Mouse (Mus musculus) embryonic fibroblast, embryonic 13.5 days (primary cell): ENCODE measurements at regions not wholly inside any gene's neighbourhood (a gene's known extent, or its start where the extent isn't known, plus 50 kb on each side); places are given as distances from the start of the nearest gene placed in this dataset.

Experiments
- H3K27ac ChIP-seq: 2 replicates; pipeline ENCODE4 v1.5.1; 2012; ENCODE audit warnings: low read length, control low read depth, inconsistent platforms; ENCODE audit not compliant: insufficient read depth
- H3K4me1 ChIP-seq: 2 replicates; pipeline ENCODE4 v1.6.1; 2011; ENCODE audit warnings: low read length; ENCODE audit not compliant: control insufficient read depth, insufficient read depth
- H3K4me3 ChIP-seq: 2 replicates; pipeline ENCODE4 v1.5.1; 2011; ENCODE audit warnings: mild to moderate bottlenecking, control low read depth, low read length; ENCODE audit not compliant: insufficient read depth
- CTCF ChIP-seq: IDR thresholded peaks from 2 replicates; pipeline ENCODE4 v1.5.1; 2011; ENCODE audit warnings: mild to moderate bottlenecking, control low read depth, low read length, moderate library complexity, borderline replicate concordance; ENCODE audit not compliant: insufficient read depth
- POLR2A ChIP-seq: IDR thresholded peaks from 2 replicates; pipeline ENCODE4 v1.6.1; 2011; ENCODE audit warnings: low read depth, mild to moderate bottlenecking, control low read depth, low read length, moderate library complexity

DNA sequence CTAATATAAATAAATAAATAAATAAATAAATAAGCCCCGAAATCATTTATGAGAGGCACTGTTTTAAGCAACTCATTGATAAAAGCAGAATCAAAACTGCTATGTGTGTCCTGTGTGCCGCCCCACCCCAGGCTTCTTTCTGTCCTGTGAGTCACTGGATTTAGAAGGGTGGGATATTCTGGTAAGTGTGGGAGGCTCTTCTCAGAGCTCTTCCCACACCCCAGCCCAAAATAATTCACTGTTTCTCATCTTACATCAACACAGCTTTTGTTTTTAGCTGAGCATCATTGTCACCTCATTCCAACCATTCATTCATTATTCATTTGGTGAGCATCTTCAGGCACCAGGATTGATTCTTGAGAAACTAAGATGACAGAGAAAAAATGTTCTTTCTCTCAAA lies 118.4 kb downstream of the Barx2 start:
- no peak overlapping the region for H3K4me3 ChIP-seq
- no peak overlapping the region for H3K27ac ChIP-seq
- TF ChIP-seq POLR2A (no peak), CTCF (no peak)
- no peaks in the 10 kb centered on the region for H3K4me1 ChIP-seq

DNA sequence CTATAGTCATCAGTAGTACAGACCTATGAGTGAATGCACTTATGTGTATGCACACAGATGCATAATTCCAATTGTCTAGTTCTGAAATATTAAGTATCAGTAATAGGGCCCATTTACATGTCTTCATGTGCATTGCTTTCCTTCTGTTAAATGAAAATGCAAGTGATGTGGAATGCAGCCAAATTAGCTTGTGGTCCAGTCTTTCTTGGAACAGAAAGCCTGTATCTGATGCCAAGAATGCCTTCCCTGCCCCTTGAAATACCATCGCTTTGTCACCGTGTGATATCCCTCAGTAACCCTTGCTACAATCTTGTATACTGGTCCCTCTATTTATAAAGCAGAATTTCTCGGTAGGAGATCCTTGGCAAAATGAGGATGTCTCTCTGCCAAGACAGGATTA lies 137.3 kb downstream of the Barx2 start:
- H3K27ac ChIP-seq: no peak overlapping the region
- TF ChIP-seq POLR2A: no peak
- no peak for TF ChIP-seq CTCF
- H3K4me3 ChIP-seq: no peak overlapping the region
- no peaks in the 10 kb centered on the region for H3K4me1 ChIP-seq

DNA sequence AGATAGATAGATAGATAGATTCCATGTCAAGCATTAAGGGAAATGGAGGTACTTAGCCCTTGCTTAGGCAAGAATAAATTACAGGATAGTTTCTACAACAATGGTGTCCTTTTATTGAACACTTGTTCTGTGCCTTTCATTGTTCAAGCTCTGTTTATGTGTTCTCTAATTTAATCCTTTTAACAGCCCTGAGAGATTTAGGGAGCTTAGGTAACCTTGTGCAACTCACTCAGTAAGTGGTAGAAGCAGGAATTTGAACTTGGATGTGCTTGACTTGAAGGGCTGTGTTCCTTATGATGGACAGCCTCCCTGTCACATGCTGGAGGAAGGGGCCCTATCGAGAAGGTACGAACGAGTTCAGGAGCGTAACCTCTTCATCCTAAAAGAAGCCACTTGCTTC lies 147.9 kb downstream of the Barx2 start:
- H3K4me1 ChIP-seq: no peaks in the 10 kb centered on the region
- no peak overlapping the region for H3K4me3 ChIP-seq
- TF ChIP-seq CTCF (no peak), POLR2A (no peak)
- no peak overlapping the region for H3K27ac ChIP-seq

DNA sequence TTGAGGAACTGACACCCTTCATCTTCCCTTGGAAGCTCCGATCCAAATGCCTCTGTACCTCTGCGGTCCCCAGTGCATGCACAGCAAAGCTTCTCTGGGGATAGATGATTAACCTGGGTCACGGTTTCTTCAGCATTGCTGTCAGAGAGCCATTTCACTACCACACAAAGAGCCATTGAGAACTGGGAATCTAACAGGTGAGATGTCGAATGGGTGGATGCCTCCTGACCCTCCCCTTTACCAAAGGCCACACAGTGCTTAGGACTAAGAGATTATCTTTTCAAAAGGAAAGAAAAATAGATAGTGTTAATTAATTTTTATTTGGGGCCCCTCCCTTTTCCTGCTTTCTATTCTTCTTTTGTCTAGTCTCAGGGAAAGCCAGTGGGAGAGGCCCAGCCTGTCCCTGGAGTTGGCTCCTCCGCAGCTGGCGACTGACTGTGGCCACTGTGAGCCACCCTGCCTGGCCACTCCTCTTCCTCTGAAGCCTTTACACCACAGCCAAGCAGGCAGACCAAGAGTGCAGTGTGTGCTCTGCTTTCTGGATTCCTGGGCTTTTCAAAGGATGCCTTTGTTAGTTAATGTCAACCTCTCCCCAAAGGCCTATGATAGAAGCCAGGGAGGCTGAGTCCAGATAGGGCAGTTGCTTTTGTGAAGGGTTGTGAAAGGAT lies 155.2 kb downstream of the Barx2 start:
- H3K27ac ChIP-seq: no peak overlapping the region
- H3K4me1 ChIP-seq: no peaks in the 10 kb centered on the region
- TF ChIP-seq POLR2A: no peak
- no peak for TF ChIP-seq CTCF
- H3K4me3 ChIP-seq: no peak overlapping the region

DNA sequence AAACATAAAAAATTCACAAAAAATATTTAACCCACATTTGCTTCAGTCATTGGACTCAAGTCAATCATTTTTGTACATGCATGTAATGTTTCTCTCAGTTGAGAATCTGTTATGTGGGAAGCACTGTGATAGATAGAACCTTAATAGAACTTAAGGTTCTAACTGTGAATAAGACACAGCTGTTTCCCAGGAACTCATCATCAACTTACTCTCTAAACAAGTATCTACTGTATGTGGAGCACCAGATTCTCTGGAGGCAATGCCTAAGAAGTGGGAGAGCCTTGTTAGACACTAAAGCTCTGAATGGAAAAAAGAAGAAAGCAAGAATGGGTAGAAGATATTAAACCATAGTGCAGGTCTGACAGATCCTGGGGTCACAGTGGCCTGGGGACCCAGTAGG lies 182.8 kb downstream of the Barx2 start:
- TF ChIP-seq POLR2A: no peak
- no peak for TF ChIP-seq CTCF
- H3K4me3 ChIP-seq: no peak overlapping the region
- H3K27ac ChIP-seq: no peak overlapping the region
- H3K4me1 ChIP-seq: no peaks in the 10 kb centered on the region

DNA sequence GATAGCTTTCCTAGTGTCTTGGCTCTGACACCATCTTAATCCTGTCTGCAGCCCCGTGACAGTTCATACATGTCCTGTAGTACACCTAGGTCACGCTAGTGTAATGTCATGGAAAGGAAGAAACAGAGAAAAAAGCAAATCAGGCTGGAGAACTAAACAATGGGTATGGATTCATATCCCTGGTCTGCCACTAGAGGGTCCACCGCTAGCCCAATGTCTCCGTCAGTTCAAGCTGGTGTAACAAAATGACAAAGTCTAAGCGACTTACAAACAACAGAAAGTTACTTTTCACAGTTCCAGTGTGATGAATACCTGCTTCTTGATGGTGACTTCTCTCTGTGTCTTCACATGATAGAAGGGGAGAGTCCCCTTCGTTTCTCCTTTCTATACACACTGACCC lies 194.0 kb downstream of the Barx2 start:
- Histone ChIP-seq H3K27ac (no peak overlapping the region), H3K4me3 (no peak overlapping the region), H3K4me1 (no peaks in the 10 kb centered on the region)
- TF ChIP-seq CTCF (no peak), POLR2A (no peak)

DNA sequence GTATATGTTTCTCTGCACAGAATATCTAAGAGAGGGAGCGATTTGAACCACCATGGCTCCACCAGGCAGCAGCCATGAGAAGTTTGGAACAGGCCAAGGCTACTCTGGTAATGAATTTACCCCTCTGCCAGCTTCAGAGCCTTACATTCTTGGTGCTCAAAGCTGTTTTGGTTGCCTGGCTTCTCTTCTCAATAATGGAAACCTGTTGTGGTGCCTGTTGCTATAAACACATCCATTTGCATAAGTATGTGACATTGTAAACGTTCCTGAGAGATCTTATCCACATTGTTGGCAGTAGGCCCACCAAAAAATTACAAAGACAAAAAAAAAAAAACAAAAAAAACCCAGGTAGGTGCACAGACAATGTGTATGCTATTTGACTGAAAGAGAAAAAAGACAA lies 203.2 kb downstream of the Barx2 start:
- no peak overlapping the region for H3K27ac ChIP-seq
- H3K4me1 ChIP-seq: no peaks in the 10 kb centered on the region
- TF ChIP-seq POLR2A (no peak), CTCF (no peak)

DNA sequence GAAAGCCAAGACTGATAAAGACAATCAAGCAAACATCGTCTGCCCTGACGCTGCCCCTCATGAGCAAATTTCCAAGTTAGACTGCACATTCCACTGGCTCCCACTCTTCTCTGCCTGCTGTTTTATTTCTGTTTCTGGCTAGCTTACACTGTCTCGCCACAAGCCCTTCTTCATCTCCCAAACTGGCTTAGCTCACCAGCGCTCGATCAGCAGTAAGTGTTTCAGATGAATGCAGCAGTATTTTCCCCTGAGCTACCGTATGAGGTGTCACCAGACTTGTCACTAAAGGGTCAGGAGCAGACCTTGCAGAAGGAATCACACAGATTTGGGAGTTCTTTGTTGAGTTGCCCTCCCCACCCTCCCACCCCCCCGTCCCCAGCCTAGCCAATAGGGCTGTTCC lies 206.6 kb downstream of the Barx2 start:
- no peak overlapping the region for H3K4me3 ChIP-seq
- no peaks in the 10 kb centered on the region for H3K4me1 ChIP-seq
- H3K27ac ChIP-seq: no peak overlapping the region
- no peak for TF ChIP-seq POLR2A
- TF ChIP-seq CTCF: no peak

More for the DNA sequence above, 203.2 kb downstream of the Barx2 start:
- H3K4me3 ChIP-seq: no peak overlapping the region

DNA sequence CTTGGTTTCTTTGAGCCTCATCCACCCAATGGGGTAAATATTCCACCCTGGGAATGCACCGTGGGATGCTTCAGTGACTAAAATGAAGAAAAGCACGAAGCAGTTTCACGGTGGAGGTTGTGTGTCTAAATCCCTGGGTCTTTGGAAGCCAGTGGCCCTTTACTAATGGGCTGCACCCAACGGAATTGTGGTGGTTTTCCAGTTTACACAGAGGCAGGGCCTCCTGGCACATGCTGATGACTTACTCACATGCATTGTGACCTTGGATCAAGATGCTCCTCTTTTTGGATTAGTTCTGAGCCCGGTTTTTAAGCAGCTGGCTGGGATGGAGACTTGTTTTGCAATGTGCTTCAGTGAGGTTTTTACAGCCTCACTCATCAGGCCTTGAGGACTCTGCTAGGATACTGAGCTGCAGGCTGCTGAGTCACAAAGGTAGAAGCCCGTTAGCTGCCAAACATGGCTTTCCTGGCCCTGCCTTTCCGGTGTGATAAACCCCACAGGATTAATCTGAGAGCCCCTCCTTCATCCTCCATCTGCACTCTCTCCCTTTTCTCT lies 222.3 kb downstream of the Barx2 start:
- no peak for TF ChIP-seq POLR2A
- TF ChIP-seq CTCF: no peak
- Histone ChIP-seq H3K4me3 (no peak overlapping the region), H3K4me1 (no peaks in the 10 kb centered on the region), H3K27ac (no peak overlapping the region)

DNA sequence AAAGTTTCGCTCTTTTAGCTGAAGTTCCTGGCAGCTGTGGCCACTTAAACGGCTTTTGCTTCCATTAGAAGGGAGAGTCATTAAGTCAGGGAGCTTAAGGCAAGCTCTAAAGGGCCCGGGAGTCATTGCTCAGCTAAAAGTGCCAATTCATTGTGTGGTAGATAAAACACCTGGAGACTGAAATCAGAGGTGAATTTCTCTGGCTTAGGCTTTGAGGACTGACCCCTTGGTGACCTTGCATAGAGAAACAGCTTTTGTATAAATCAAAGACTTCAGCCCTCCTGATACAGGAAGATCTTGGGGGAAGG lies 224.1 kb upstream of the Tmem45b start:
- Histone ChIP-seq H3K4me1 (no peaks in the 10 kb centered on the region), H3K4me3 (no peak overlapping the region), H3K27ac (no peak overlapping the region)
- no peak for TF ChIP-seq POLR2A
- TF ChIP-seq CTCF: no peak
